Mouse (Mus musculus): ENCODE results near the gene Naaladl2. TPM values are rescaled to one million over a fixed set of nuclear protein-coding genes. Genes with fewer than 3 reads are reported as not detected.
A peak's percentile ranks its signal among the peaks of the same experiment; 100 is the strongest.

Gene Naaladl2
- polyA plus RNA-seq, 1 experiment from 2014 or later: 2.1 TPM

- no peak overlapping the region for H3K4me2 ChIP-seq (replicated peaks; ENCODE audit: low read depth, low read length)
Observed at GRCm38 (mm10) chr3:25127864-25128263, 16.2 kb downstream of the Naaladl2 start.

GRCm38 (mm10) chr3:25124919-25125846, 18.9 kb downstream of the Naaladl2 start:
- WGBS: 57% methylated on average over 5 of the region's 5 CpGs
- no peak overlapping the region for H3K4me2 ChIP-seq (replicated peaks; ENCODE audit: low read depth, low read length)

More at GRCm38 (mm10) chr3:25127864-25128263, 16.2 kb downstream of the Naaladl2 start:
- 57% methylated on average over 4 of the region's 4 CpGs for WGBS
- Histone ChIP-seq H3K4me1 (ENCODE audit: insufficient read depth, low read depth, low read length) (no peaks in the 10 kb centered on the region), H3K27ac (ENCODE audit: low read length) (no peak overlapping the region), H3K36me3 (ENCODE audit: insufficient read depth, low read length) (no peaks in the 10 kb centered on the region), H3K4me3 (ENCODE audit: low read depth, low read length) (no peak overlapping the region), H3K9ac (replicated peaks; ENCODE audit: low read depth) (no peak overlapping the region), H3K9me3 (ENCODE audit: low read length) (no peaks in the 10 kb centered on the region), H3K27me3 (replicated peaks; ENCODE audit: insufficient read depth, low read length) (no peaks in the 10 kb centered on the region)
- ATAC-seq: no peak
- no peak for DNase-seq (ENCODE audit: low spot score)
- TF ChIP-seq EP300 (IDR thresholded peaks at IDR 0.05) (no peak), CTCF (IDR thresholded peaks at IDR 0.05) (no peak)

GRCm38 (mm10) chr3:25113107-25113506, 31.0 kb downstream of the Naaladl2 start:
- DNase-seq (ENCODE audit: low spot score) (no peak), ATAC-seq (no peak)
- Histone ChIP-seq H3K27ac (ENCODE audit: low read length) (no peak overlapping the region), H3K36me3 (ENCODE audit: insufficient read depth, low read length) (no peaks in the 10 kb centered on the region), H3K4me3 (ENCODE audit: low read depth, low read length) (no peak overlapping the region), H3K4me2 (replicated peaks; ENCODE audit: low read depth, low read length) (no peak overlapping the region), H3K9ac (replicated peaks; ENCODE audit: low read depth) (no peak overlapping the region), H3K4me1 (ENCODE audit: insufficient read depth, low read depth, low read length) (no peaks in the 10 kb centered on the region), H3K27me3 (replicated peaks; ENCODE audit: insufficient read depth, low read length) (no peaks in the 10 kb centered on the region), H3K9me3 (ENCODE audit: low read length) (no peaks in the 10 kb centered on the region)
- WGBS: 68% methylated on average over 4 of the region's 4 CpGs
- TF ChIP-seq EP300 (IDR thresholded peaks at IDR 0.05): no peak
- no peak for TF ChIP-seq CTCF (IDR thresholded peaks at IDR 0.05)

More at GRCm38 (mm10) chr3:25124919-25125846, 18.9 kb downstream of the Naaladl2 start:
- no peak overlapping the region for H3K4me3 ChIP-seq (ENCODE audit: low read depth, low read length)
- H3K27ac ChIP-seq (ENCODE audit: low read length): no peak overlapping the region
- no peak overlapping the region for H3K9ac ChIP-seq (replicated peaks; ENCODE audit: low read depth)
- no peak for TF ChIP-seq EP300 (IDR thresholded peaks at IDR 0.05)
- TF ChIP-seq CTCF (IDR thresholded peaks at IDR 0.05): no peak
- H3K9me3 ChIP-seq (ENCODE audit: low read length): no peaks in the 10 kb centered on the region
- no peak for ATAC-seq
- DNase-seq (ENCODE audit: low spot score): no peak
- H3K27me3 ChIP-seq (replicated peaks; ENCODE audit: insufficient read depth, low read length): no peaks in the 10 kb centered on the region
- H3K36me3 ChIP-seq (ENCODE audit: insufficient read depth, low read length): no peaks in the 10 kb centered on the region
- H3K4me1 ChIP-seq (ENCODE audit: insufficient read depth, low read depth, low read length): no peaks in the 10 kb centered on the region

GRCm38 (mm10) chr3:25108997-25109396, 35.1 kb downstream of the Naaladl2 start:
- Histone ChIP-seq H3K4me2 (replicated peaks; ENCODE audit: low read depth, low read length) (no peak overlapping the region), H3K9ac (replicated peaks; ENCODE audit: low read depth) (no peak overlapping the region), H3K27me3 (replicated peaks; ENCODE audit: insufficient read depth, low read length) (no peaks in the 10 kb centered on the region), H3K9me3 (ENCODE audit: low read length) (no peaks in the 10 kb centered on the region), H3K4me3 (ENCODE audit: low read depth, low read length) (no peak overlapping the region), H3K4me1 (ENCODE audit: insufficient read depth, low read depth, low read length) (no peaks in the 10 kb centered on the region), H3K27ac (ENCODE audit: low read length) (no peak overlapping the region), H3K36me3 (ENCODE audit: insufficient read depth, low read length) (no peaks in the 10 kb centered on the region)
- 32% methylated on average over 3 of the region's 3 CpGs for WGBS
- DNase-seq (ENCODE audit: low spot score) (peak; percentile 63), ATAC-seq (peak; percentile 76)
- TF ChIP-seq EP300 (IDR thresholded peaks at IDR 0.05) (no peak), CTCF (IDR thresholded peaks at IDR 0.05) (no peak)

GRCm38 (mm10) chr3:25092986-25093385, 51.1 kb downstream of the Naaladl2 start:
- Histone ChIP-seq H3K9me3 (ENCODE audit: low read length) (no peaks in the 10 kb centered on the region), H3K4me1 (ENCODE audit: insufficient read depth, low read depth, low read length) (no peaks in the 10 kb centered on the region), H3K4me3 (ENCODE audit: low read depth, low read length) (no peak overlapping the region), H3K4me2 (replicated peaks; ENCODE audit: low read depth, low read length) (no peak overlapping the region), H3K9ac (replicated peaks; ENCODE audit: low read depth) (no peak overlapping the region), H3K27me3 (replicated peaks; ENCODE audit: insufficient read depth, low read length) (no peaks in the 10 kb centered on the region), H3K36me3 (ENCODE audit: insufficient read depth, low read length) (no peaks in the 10 kb centered on the region), H3K27ac (ENCODE audit: low read length) (no peak overlapping the region)
- DNase-seq (ENCODE audit: low spot score) (no peak), ATAC-seq (no peak)
- no peak for TF ChIP-seq CTCF (IDR thresholded peaks at IDR 0.05)
- TF ChIP-seq EP300 (IDR thresholded peaks at IDR 0.05): no peak
- 43% methylated on average over 2 of the region's 2 CpGs for WGBS

- TF ChIP-seq CTCF (IDR thresholded peaks at IDR 0.05): no peak
- no peak for TF ChIP-seq EP300 (IDR thresholded peaks at IDR 0.05)
- Histone ChIP-seq H3K4me3 (ENCODE audit: low read depth, low read length) (no peak overlapping the region), H3K27me3 (replicated peaks; ENCODE audit: insufficient read depth, low read length) (no peaks in the 10 kb centered on the region), H3K27ac (ENCODE audit: low read length) (no peak overlapping the region), H3K9me3 (ENCODE audit: low read length) (no peaks in the 10 kb centered on the region), H3K9ac (replicated peaks; ENCODE audit: low read depth) (no peak overlapping the region), H3K36me3 (ENCODE audit: insufficient read depth, low read length) (no peaks in the 10 kb centered on the region), H3K4me1 (ENCODE audit: insufficient read depth, low read depth, low read length) (no peaks in the 10 kb centered on the region), H3K4me2 (replicated peaks; ENCODE audit: low read depth, low read length) (no peak overlapping the region)
- ATAC-seq (no peak), DNase-seq (ENCODE audit: low spot score) (no peak)
- 75% methylated on average over 1 of the region's 1 CpGs for WGBS
Observed at GRCm38 (mm10) chr3:25075785-25076184, 68.3 kb downstream of the Naaladl2 start.
